Mouse (Mus musculus): ENCODE results near the gene Steap1.

Gene Steap1

GRCm38 (mm10) chr5:5686973-5687372 is 62.2 kb downstream of the Steap1 start:
- no peak for DNase-seq
